Mouse (Mus musculus): ENCODE data around the gene Kcna2. TPM values are rescaled to one million over a fixed set of nuclear protein-coding genes. Genes with fewer than 3 reads are reported as not detected.

Gene Kcna2
- polyA plus RNA-seq, 1 experiment from 2014 or later = 0.46 TPM

- Histone ChIP-seq H3K36me3 (no peaks in the 10 kb centered on the region), H3K4me2 (replicated peaks) (peak overlapping the region; percentile 94), H3K4me1 (peaks cover 12% of the 10 kb centered on the region), H3K4me3 (no peak overlapping the region), H3K9me3 (no peaks in the 10 kb centered on the region), H3K27me3 (peaks cover 55% of the 10 kb centered on the region), H3K9ac (replicated peaks) (no peak overlapping the region), H3K27ac (replicated peaks) (no peak overlapping the region)
- whole genome bisulfite sequencing = 89% methylated on average over 3 of the region's 3 CpGs
- ATAC-seq (ENCODE audit: low FRiP score, low read depth) = no peak
Observed at GRCm38 (mm10) chr3:107103462-107103861, 2.5 kb downstream of the Kcna2 start.

GRCm38 (mm10) chr3:107105986-107106385 is 5.0 kb downstream of the Kcna2 start:
- no peaks in the 10 kb centered on the region for H3K9me3 ChIP-seq
- no peaks in the 10 kb centered on the region for H3K36me3 ChIP-seq
- 84% methylated on average over 6 of the region's 6 CpGs for WGBS
- H3K4me2 ChIP-seq (replicated peaks) = no peak overlapping the region
- peaks cover 30% of the 10 kb centered on the region for H3K27me3 ChIP-seq
- H3K4me1 ChIP-seq = peaks cover 8% of the 10 kb centered on the region
- H3K9ac ChIP-seq (replicated peaks) = no peak overlapping the region
- no peak overlapping the region for H3K4me3 ChIP-seq
- H3K27ac ChIP-seq (replicated peaks) = no peak overlapping the region
- no peak for ATAC-seq (ENCODE audit: low FRiP score, low read depth)

- H3K27me3 ChIP-seq = no peaks in the 10 kb centered on the region
- WGBS = 42% methylated on average over 4 of the region's 4 CpGs
- peak overlapping the region; percentile 80; the same call in 1 of the 2 replicates for H3K27ac ChIP-seq (replicated peaks)
- H3K4me1 ChIP-seq = peaks cover 20% of the 10 kb centered on the region; the same call in 1 of the 2 replicates
- no peaks in the 10 kb centered on the region for H3K36me3 ChIP-seq
- ATAC-seq (ENCODE audit: low FRiP score, low read depth) = no peak
- H3K9ac ChIP-seq (replicated peaks) = no peak overlapping the region
- no peak overlapping the region for H3K4me3 ChIP-seq
- H3K4me2 ChIP-seq (replicated peaks) = no peak overlapping the region
- H3K9me3 ChIP-seq = no peaks in the 10 kb centered on the region
Observed at GRCm38 (mm10) chr3:107112498-107112897, 11.6 kb downstream of the Kcna2 start.

GRCm38 (mm10) chr3:107112932-107113659 is 12.2 kb downstream of the Kcna2 start:
- H3K36me3 ChIP-seq = no peaks in the 10 kb centered on the region
- peak overlapping the region; percentile 80 for H3K27ac ChIP-seq (replicated peaks)
- ATAC-seq (ENCODE audit: low FRiP score, low read depth) = no peak
- no peaks in the 10 kb centered on the region for H3K27me3 ChIP-seq
- no peak overlapping the region for H3K9ac ChIP-seq (replicated peaks)
- no peaks in the 10 kb centered on the region for H3K9me3 ChIP-seq
- peak overlapping the region; percentile 36; the same call in 1 of the 2 replicates for H3K4me2 ChIP-seq (replicated peaks)
- no peak overlapping the region for H3K4me3 ChIP-seq
- peaks cover 20% of the 10 kb centered on the region; the same call in 1 of the 2 replicates for H3K4me1 ChIP-seq
- 64% methylated on average over 10 of the region's 10 CpGs for WGBS

- ATAC-seq (ENCODE audit: low FRiP score, low read depth) = peak; percentile 90
- H3K27ac ChIP-seq (replicated peaks) = peak overlapping the region; percentile 80
- H3K9me3 ChIP-seq = no peaks in the 10 kb centered on the region
- no peak overlapping the region for H3K4me3 ChIP-seq
- peaks cover 20% of the 10 kb centered on the region; the same call in 1 of the 2 replicates for H3K4me1 ChIP-seq
- H3K4me2 ChIP-seq (replicated peaks) = peak overlapping the region; percentile 36
- H3K36me3 ChIP-seq = no peaks in the 10 kb centered on the region
- no peak overlapping the region for H3K9ac ChIP-seq (replicated peaks)
- no peaks in the 10 kb centered on the region for H3K27me3 ChIP-seq
- 29% methylated on average over 14 of the region's 14 CpGs for WGBS
Observed at GRCm38 (mm10) chr3:107113771-107114737, 13.1 kb downstream of the Kcna2 start.

GRCm38 (mm10) chr3:107114941-107115340 is 14.0 kb downstream of the Kcna2 start:
- Histone ChIP-seq H3K27me3 (no peaks in the 10 kb centered on the region), H3K9me3 (no peaks in the 10 kb centered on the region), H3K9ac (replicated peaks) (no peak overlapping the region), H3K27ac (replicated peaks) (no peak overlapping the region), H3K4me2 (replicated peaks) (no peak overlapping the region), H3K4me1 (peaks cover 20% of the 10 kb centered on the region; the same call in 1 of the 2 replicates), H3K4me3 (no peak overlapping the region), H3K36me3 (no peaks in the 10 kb centered on the region)
- 96% methylated on average over 2 of the region's 2 CpGs for WGBS
- no peak for ATAC-seq (ENCODE audit: low FRiP score, low read depth)

- H3K9ac ChIP-seq (replicated peaks) = no peak overlapping the region
- no peaks in the 10 kb centered on the region for H3K27me3 ChIP-seq
- H3K36me3 ChIP-seq = no peaks in the 10 kb centered on the region
- H3K9me3 ChIP-seq = no peaks in the 10 kb centered on the region
- ATAC-seq (ENCODE audit: low FRiP score, low read depth) = no peak
- H3K4me1 ChIP-seq = peaks cover 20% of the 10 kb centered on the region; the same call in 1 of the 2 replicates
- 76% methylated on average over 2 of the region's 2 CpGs for WGBS
- no peak overlapping the region for H3K4me3 ChIP-seq
- no peak overlapping the region for H3K27ac ChIP-seq (replicated peaks)
- no peak overlapping the region for H3K4me2 ChIP-seq (replicated peaks)
Observed at GRCm38 (mm10) chr3:107115746-107116145, 14.8 kb downstream of the Kcna2 start.

GRCm38 (mm10) chr3:107119864-107120564 is 19.1 kb downstream of the Kcna2 start:
- Histone ChIP-seq H3K4me2 (replicated peaks) (no peak overlapping the region), H3K36me3 (no peaks in the 10 kb centered on the region), H3K4me1 (no peaks in the 10 kb centered on the region; the same call in 1 of the 2 replicates), H3K4me3 (no peak overlapping the region), H3K9me3 (no peaks in the 10 kb centered on the region), H3K9ac (replicated peaks) (no peak overlapping the region), H3K27me3 (no peaks in the 10 kb centered on the region), H3K27ac (replicated peaks) (no peak overlapping the region)
- no peak for ATAC-seq (ENCODE audit: low FRiP score, low read depth)
- WGBS = 92% methylated on average over 2 of the region's 2 CpGs

- H3K9ac ChIP-seq (replicated peaks) = no peak overlapping the region
- ATAC-seq (ENCODE audit: low FRiP score, low read depth) = no peak
- no peaks in the 10 kb centered on the region for H3K9me3 ChIP-seq
Observed at GRCm38 (mm10) chr3:107122306-107122705, 21.4 kb downstream of the Kcna2 start.

GRCm38 (mm10) chr3:107127667-107128066 is 26.7 kb downstream of the Kcna2 start:
- Histone ChIP-seq H3K4me1 (no peaks in the 10 kb centered on the region), H3K9me3 (no peaks in the 10 kb centered on the region), H3K27ac (replicated peaks) (no peak overlapping the region), H3K4me3 (no peak overlapping the region), H3K36me3 (no peaks in the 10 kb centered on the region), H3K27me3 (no peaks in the 10 kb centered on the region), H3K4me2 (replicated peaks) (no peak overlapping the region), H3K9ac (replicated peaks) (no peak overlapping the region)
- ATAC-seq (ENCODE audit: low FRiP score, low read depth) = no peak
- WGBS = 91% methylated on average over 1 of the region's 1 CpGs

More at GRCm38 (mm10) chr3:107122306-107122705, 21.4 kb downstream of the Kcna2 start:
- no peak overlapping the region for H3K4me3 ChIP-seq
- H3K4me1 ChIP-seq = no peaks in the 10 kb centered on the region
- H3K27ac ChIP-seq (replicated peaks) = no peak overlapping the region
- H3K36me3 ChIP-seq = no peaks in the 10 kb centered on the region
- H3K4me2 ChIP-seq (replicated peaks) = no peak overlapping the region
- no peaks in the 10 kb centered on the region for H3K27me3 ChIP-seq

GRCm38 (mm10) chr3:107128421-107128820 is 27.5 kb downstream of the Kcna2 start:
- Histone ChIP-seq H3K4me1 (no peaks in the 10 kb centered on the region), H3K9ac (replicated peaks) (no peak overlapping the region)
- no peak for ATAC-seq (ENCODE audit: low FRiP score, low read depth)

More at GRCm38 (mm10) chr3:107128421-107128820, 27.5 kb downstream of the Kcna2 start:
- no peaks in the 10 kb centered on the region for H3K36me3 ChIP-seq
- 67% methylated on average over 3 of the region's 3 CpGs for WGBS
- H3K4me2 ChIP-seq (replicated peaks) = no peak overlapping the region
- no peaks in the 10 kb centered on the region for H3K9me3 ChIP-seq
- H3K27me3 ChIP-seq = no peaks in the 10 kb centered on the region
- no peak overlapping the region for H3K4me3 ChIP-seq
- H3K27ac ChIP-seq (replicated peaks) = no peak overlapping the region

All from midbrain, embryonic 12.5 days (tissue).